Mouse (Mus musculus): Measurements from ENCODE around the gene Sept6. TPM values are rescaled to one million over a fixed set of nuclear protein-coding genes. Genes with fewer than 3 reads are reported as not detected.
A peak's percentile ranks its signal among the peaks of the same experiment; 100 is the strongest.

Sept6 gene
- polyA plus RNA-seq, 1 experiment from 2014 or later, result 53.0 TPM

GRCm38 (mm10) chrX:36985041-36985440, 6.6 kb downstream of the Sept6 start:
- Histone ChIP-seq H3K4me3 (no peak overlapping the region), H3K27ac (replicated peaks) (no peak overlapping the region), H3K27me3 (no peaks in the 10 kb centered on the region), H3K36me3 (no peaks in the 10 kb centered on the region), H3K9ac (replicated peaks) (no peak overlapping the region), H3K4me1 (peaks cover 19% of the 10 kb centered on the region), H3K9me3 (no peaks in the 10 kb centered on the region), H3K4me2 (replicated peaks) (no peak overlapping the region)
- ATAC-seq (replicated peaks), result no peak
- WGBS, result 64% methylated on average over 3 of the region's 3 CpGs

GRCm38 (mm10) chrX:36983654-36984311, 7.8 kb downstream of the Sept6 start:
- WGBS, result 51% methylated on average over 11 of the region's 11 CpGs

GRCm38 (mm10) chrX:36982892-36983653, 8.5 kb downstream of the Sept6 start:
- Histone ChIP-seq H3K36me3 (no peaks in the 10 kb centered on the region), H3K9ac (replicated peaks) (no peak overlapping the region), H3K4me2 (replicated peaks) (no peak overlapping the region), H3K4me1 (peaks cover 17% of the 10 kb centered on the region), H3K4me3 (no peak overlapping the region), H3K27me3 (no peaks in the 10 kb centered on the region), H3K9me3 (no peaks in the 10 kb centered on the region), H3K27ac (replicated peaks) (no peak overlapping the region)
- 69% methylated on average over 8 of the region's 8 CpGs for WGBS
- ATAC-seq (replicated peaks), result no peak

More at GRCm38 (mm10) chrX:36983654-36984311, 7.8 kb downstream of the Sept6 start:
- Histone ChIP-seq H3K27me3 (no peaks in the 10 kb centered on the region), H3K4me1 (peaks cover 19% of the 10 kb centered on the region), H3K4me3 (no peak overlapping the region), H3K36me3 (no peaks in the 10 kb centered on the region), H3K4me2 (replicated peaks) (no peak overlapping the region), H3K9ac (replicated peaks) (no peak overlapping the region), H3K27ac (replicated peaks) (no peak overlapping the region), H3K9me3 (no peaks in the 10 kb centered on the region)
- ATAC-seq (replicated peaks), result no peak

GRCm38 (mm10) chrX:36980563-36981187, 10.9 kb downstream of the Sept6 start:
- no peak for ATAC-seq (replicated peaks)
- H3K4me3 ChIP-seq, result no peak overlapping the region
- H3K36me3 ChIP-seq, result no peaks in the 10 kb centered on the region
- H3K27me3 ChIP-seq, result no peaks in the 10 kb centered on the region
- no peak overlapping the region for H3K4me2 ChIP-seq (replicated peaks)
- no peaks in the 10 kb centered on the region for H3K9me3 ChIP-seq
- 88% methylated on average over 10 of the region's 10 CpGs for WGBS
- H3K9ac ChIP-seq (replicated peaks), result no peak overlapping the region
- H3K4me1 ChIP-seq, result peaks cover 12% of the 10 kb centered on the region
- H3K27ac ChIP-seq (replicated peaks), result no peak overlapping the region

GRCm38 (mm10) chrX:36977863-36978262, 13.7 kb downstream of the Sept6 start:
- no peaks in the 10 kb centered on the region for H3K27me3 ChIP-seq
- H3K36me3 ChIP-seq, result no peaks in the 10 kb centered on the region
- no peak for ATAC-seq (replicated peaks)
- H3K4me2 ChIP-seq (replicated peaks), result no peak overlapping the region
- no peak overlapping the region for H3K27ac ChIP-seq (replicated peaks)
- 89% methylated on average over 2 of the region's 2 CpGs for WGBS
- no peaks in the 10 kb centered on the region for H3K4me1 ChIP-seq
- no peaks in the 10 kb centered on the region for H3K9me3 ChIP-seq
- no peak overlapping the region for H3K9ac ChIP-seq (replicated peaks)
- H3K4me3 ChIP-seq, result no peak overlapping the region

GRCm38 (mm10) chrX:36976980-36977379, 14.6 kb downstream of the Sept6 start:
- H3K9ac ChIP-seq (replicated peaks), result no peak overlapping the region
- 88% methylated on average over 7 of the region's 7 CpGs for WGBS
- H3K4me1 ChIP-seq, result no peaks in the 10 kb centered on the region
- no peak overlapping the region for H3K4me2 ChIP-seq (replicated peaks)
- H3K9me3 ChIP-seq, result no peaks in the 10 kb centered on the region
- H3K27ac ChIP-seq (replicated peaks), result no peak overlapping the region
- no peaks in the 10 kb centered on the region for H3K27me3 ChIP-seq
- H3K36me3 ChIP-seq, result no peaks in the 10 kb centered on the region
- no peak overlapping the region for H3K4me3 ChIP-seq
- no peak for ATAC-seq (replicated peaks)

GRCm38 (mm10) chrX:36976272-36976671, 15.3 kb downstream of the Sept6 start:
- Histone ChIP-seq H3K9ac (replicated peaks) (no peak overlapping the region), H3K9me3 (no peaks in the 10 kb centered on the region), H3K4me1 (no peaks in the 10 kb centered on the region), H3K4me2 (replicated peaks) (no peak overlapping the region), H3K4me3 (no peak overlapping the region), H3K36me3 (no peaks in the 10 kb centered on the region), H3K27me3 (no peaks in the 10 kb centered on the region), H3K27ac (replicated peaks) (no peak overlapping the region)
- no peak for ATAC-seq (replicated peaks)
- WGBS, result 83% methylated on average over 4 of the region's 4 CpGs

GRCm38 (mm10) chrX:36974905-36975304, 16.7 kb downstream of the Sept6 start:
- H3K4me3 ChIP-seq, result no peak overlapping the region
- no peaks in the 10 kb centered on the region for H3K36me3 ChIP-seq
- no peaks in the 10 kb centered on the region for H3K4me1 ChIP-seq
- no peak overlapping the region for H3K27ac ChIP-seq (replicated peaks)
- 73% methylated on average over 5 of the region's 5 CpGs for WGBS
- ATAC-seq (replicated peaks), result no peak
- no peak overlapping the region for H3K4me2 ChIP-seq (replicated peaks)
- no peaks in the 10 kb centered on the region for H3K9me3 ChIP-seq
- no peaks in the 10 kb centered on the region for H3K27me3 ChIP-seq
- no peak overlapping the region for H3K9ac ChIP-seq (replicated peaks)

GRCm38 (mm10) chrX:36972951-36973471, 18.6 kb downstream of the Sept6 start:
- no peaks in the 10 kb centered on the region for H3K9me3 ChIP-seq
- 64% methylated on average over 5 of the region's 5 CpGs for WGBS
- no peak overlapping the region for H3K4me3 ChIP-seq
- no peaks in the 10 kb centered on the region for H3K36me3 ChIP-seq
- H3K9ac ChIP-seq (replicated peaks), result no peak overlapping the region
- H3K4me2 ChIP-seq (replicated peaks), result no peak overlapping the region
- H3K4me1 ChIP-seq, result no peaks in the 10 kb centered on the region
- peak; percentile 61; the same call in 1 of the 2 replicates for ATAC-seq (replicated peaks)
- H3K27me3 ChIP-seq, result no peaks in the 10 kb centered on the region
- H3K27ac ChIP-seq (replicated peaks), result no peak overlapping the region

- 92% methylated on average over 4 of the region's 4 CpGs for WGBS
- no peak for ATAC-seq (replicated peaks)
Observed at GRCm38 (mm10) chrX:36971156-36971555, 20.4 kb downstream of the Sept6 start.

GRCm38 (mm10) chrX:36969501-36969900, 22.1 kb downstream of the Sept6 start:
- Histone ChIP-seq H3K36me3 (no peaks in the 10 kb centered on the region), H3K4me1 (no peaks in the 10 kb centered on the region), H3K27me3 (no peaks in the 10 kb centered on the region), H3K4me2 (replicated peaks) (no peak overlapping the region), H3K4me3 (no peak overlapping the region), H3K9me3 (no peaks in the 10 kb centered on the region), H3K9ac (replicated peaks) (no peak overlapping the region), H3K27ac (replicated peaks) (no peak overlapping the region)
- 90% methylated on average over 4 of the region's 4 CpGs for WGBS
- ATAC-seq (replicated peaks), result no peak

More at GRCm38 (mm10) chrX:36971156-36971555, 20.4 kb downstream of the Sept6 start:
- no peak overlapping the region for H3K4me3 ChIP-seq
- no peaks in the 10 kb centered on the region for H3K36me3 ChIP-seq
- H3K4me1 ChIP-seq, result no peaks in the 10 kb centered on the region
- no peaks in the 10 kb centered on the region for H3K27me3 ChIP-seq
- no peak overlapping the region for H3K4me2 ChIP-seq (replicated peaks)
- H3K9me3 ChIP-seq, result no peaks in the 10 kb centered on the region
- no peak overlapping the region for H3K27ac ChIP-seq (replicated peaks)
- no peak overlapping the region for H3K9ac ChIP-seq (replicated peaks)

GRCm38 (mm10) chrX:36956674-36957073, 34.9 kb downstream of the Sept6 start:
- Histone ChIP-seq H3K27ac (replicated peaks) (no peak overlapping the region), H3K4me2 (replicated peaks) (no peak overlapping the region), H3K4me1 (no peaks in the 10 kb centered on the region), H3K36me3 (no peaks in the 10 kb centered on the region), H3K9me3 (no peaks in the 10 kb centered on the region), H3K9ac (replicated peaks) (no peak overlapping the region), H3K4me3 (no peak overlapping the region), H3K27me3 (no peaks in the 10 kb centered on the region)
- 98% methylated on average over 2 of the region's 2 CpGs for WGBS
- no peak for ATAC-seq (replicated peaks)
